Mouse (Mus musculus): ENCODE data around the gene 3110082I17Rik.

DNA sequence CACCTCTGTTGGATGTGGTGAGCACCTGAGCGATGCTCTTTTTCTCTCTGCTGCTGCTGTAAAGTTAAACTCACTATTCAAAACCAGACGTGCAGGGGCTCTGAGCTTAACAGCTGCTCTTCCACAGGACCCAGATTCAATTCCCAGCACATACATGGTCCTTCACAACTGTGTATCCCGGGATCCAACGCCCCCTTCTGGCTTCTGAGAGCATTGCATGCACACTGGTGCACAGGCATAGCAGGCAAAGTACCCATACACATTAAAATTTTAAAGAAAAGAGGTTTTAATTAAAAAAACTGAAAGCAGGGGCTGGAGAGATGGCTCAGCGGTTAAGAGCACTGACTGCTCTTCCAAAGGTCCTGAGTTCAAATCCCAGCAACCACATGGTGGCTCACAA lies 36.6 kb upstream of the 3110082I17Rik start:
- no peak for TF ChIP-seq CTCF (conservative IDR thresholded peaks at IDR 0.05; ENCODE audit: insufficient read depth, insufficient read length, low read depth, low read length)
- TF ChIP-seq POLR2A (IDR thresholded peaks at IDR 0.05; ENCODE audit: low read depth, low read length): no peak
